Mouse (Mus musculus): ENCODE results near the gene 2310057J18Rik.

- no peak for TF ChIP-seq CTCF (IDR thresholded peaks at IDR 0.05; ENCODE audit: borderline replicate concordance, control insufficient read depth, extremely low read depth, insufficient read depth, low read length, poor library complexity)
- no peak for TF ChIP-seq POLR2A (IDR thresholded peaks at IDR 0.05; ENCODE audit: control insufficient read depth, extremely low read depth, insufficient read depth, low read length, poor library complexity)
Observed at GRCm38 (mm10) chr10:28988990-28989389, 2.9 kb upstream of the 2310057J18Rik start.
